In genomic region chr7:34216474-34216873, GRCm38 (mm10) we compare ENCODE assay signal across 26 mouse cellular contexts. TPM values are rescaled to one million over a fixed set of nuclear protein-coding genes. Genes with fewer than 3 reads are reported as not detected.
"Had no signal": no experiment of that assay in that cellular context is flagged by ENCODE, and none has a peak within 500 bp of the region (broad histone marks: within the 10 kb centered on the region; RNA-seq: fewer than 3 reads in every experiment).

No protein-coding gene starts in this region.

- H3K9ac ChIP-seq: liver, embryonic 13.5 days; liver, embryonic 15.5 days; lung, embryonic 15.5 days; midbrain, embryonic 12.5 days; neural tube, embryonic 13.5 days; neural tube, embryonic 15.5 days; stomach, embryonic 15.5 days had no signal

- H3K4me3 ChIP-seq: liver, embryonic 13.5 days; liver, embryonic 15.5 days; lung, embryonic 15.5 days; midbrain, embryonic 12.5 days; neural tube, embryonic 13.5 days; neural tube, embryonic 15.5 days; stomach, embryonic 15.5 days had no signal

- H3K4me1 ChIP-seq: lung, embryonic 15.5 days; midbrain, embryonic 12.5 days; neural tube, embryonic 13.5 days; neural tube, embryonic 15.5 days; stomach, embryonic 15.5 days had no signal

- H3K27me3 ChIP-seq: liver, embryonic 13.5 days; liver, embryonic 15.5 days; lung, embryonic 15.5 days; midbrain, embryonic 12.5 days; neural tube, embryonic 13.5 days; neural tube, embryonic 15.5 days; stomach, embryonic 15.5 days had no signal

- H3K9me3 ChIP-seq: liver, embryonic 13.5 days; liver, embryonic 15.5 days; lung, embryonic 15.5 days; midbrain, embryonic 12.5 days; neural tube, embryonic 13.5 days; neural tube, embryonic 15.5 days; stomach, embryonic 15.5 days had no signal

- H3K27ac ChIP-seq: liver, embryonic 13.5 days; liver, embryonic 15.5 days; lung, embryonic 15.5 days; macrophage; midbrain, embryonic 12.5 days; neural tube, embryonic 13.5 days; neural tube, embryonic 15.5 days; stomach, embryonic 15.5 days; stomach, postnatal 0 days had no signal

- DNase-seq: liver, embryonic 13.5 days; liver, postnatal 0 days; lung, adult 2 months; lung, postnatal 14 days; lung, postnatal 36 days; midbrain, embryonic 14.5 days; retina, postnatal 1 day; right cerebral cortex, adult 18-20 months; right cerebral cortex, postnatal 25 days; right cerebral cortex, postnatal 4 days; thymus, adult 2 months; thymus, postnatal 36 days had no signal

- ATAC-seq: liver, postnatal 0 days; lung, postnatal 0 days had no signal

- H3K4me2 ChIP-seq: liver, embryonic 13.5 days; liver, embryonic 15.5 days; lung, embryonic 15.5 days; midbrain, embryonic 12.5 days; neural tube, embryonic 13.5 days; neural tube, embryonic 15.5 days; stomach, embryonic 15.5 days had no signal

RNA-seq across cellular contexts. Expression of gene Gm6096, which starts 34.4 kb away (rescaled TPM):
- total RNA-seq: megakaryocyte progenitor cell, adult 5-6 weeks; midbrain, postnatal 0 days; monocyte, adult 5-6 weeks had no signal
- polyA plus RNA-seq: liver, embryonic 13.5 days; liver, embryonic 15.5 days; liver, postnatal 0 days; lung, adult 2 months; lung, postnatal 0 days; macrophage; midbrain, postnatal 0 days; neural tube, embryonic 13.5 days; neural tube, embryonic 15.5 days; spleen, adult 2 months; stomach, embryonic 15.5 days; stomach, postnatal 0 days; testis, adult 2 months; thymus, adult 2 months had no signal
